Mouse (Mus musculus) common myeloid progenitor, adult 5-6 weeks (primary cell): ENCODE measurements around the gene Gm14851. TPM values are rescaled to one million over a fixed set of nuclear protein-coding genes. Genes with fewer than 3 reads are reported as not detected.
"Not testable (repeated sequence)": the region's sequence is repeated elsewhere in the genome, so short reads cannot be mapped to it uniquely, and the experiment has no call there.

Experiments
- ATAC-seq: replicated peaks from 2 replicates; pipeline ENCODE4 v1.8.0; 2016; ENCODE audit warnings: low read depth, mild to moderate bottlenecking, moderate TSS enrichment, inconsistent platforms; ENCODE audit not compliant: poor library complexity, severe bottlenecking
- total RNA-seq: library from RNA; stranded (forward); fragments of 200-1000, 187-1606 nt; gene quantifications from 2 replicates; pipeline ENCODE4 v1.2.3, GENCODE M21; 2017

Gm14851 gene
- not detected in 2 replicates for total RNA-seq

GRCm38 (mm10) chr8:21095950-21096349, at the start of gene Gm14851:
TSS of gene Gm14851 (minus strand) at chr8:21096050.
- ATAC-seq = not testable (repeated sequence)

- ATAC-seq = not testable (repeated sequence)
These were observed 38.5 kb upstream of the Gm14851 start, which contains the start of gene Defa30 for GRCm38 (mm10) chr8:21134342-21134741. TSS of gene Defa30 (plus strand) at chr8:21134642.

GRCm38 (mm10) chr8:21093106-21093505, 2.7 kb downstream of the Gm14851 start:
- ATAC-seq = no peak

GRCm38 (mm10) chr8:21084142-21084541, 11.7 kb downstream of the Gm14851 start, which contains the start of gene Defa25:
TSS of gene Defa25 (plus strand) at chr8:21084442.
- not testable (repeated sequence) for ATAC-seq

- not testable (repeated sequence) for ATAC-seq
These were observed 31.1 kb downstream of the Gm14851 start, which contains the start of gene Defa35 for GRCm38 (mm10) chr8:21064738-21065137. TSS of gene Defa35 (plus strand) at chr8:21065038.

- ATAC-seq = not testable (repeated sequence)
These were observed 41.1 kb downstream of the Gm14851 start, which contains the start of gene Defa23 for GRCm38 (mm10) chr8:21054747-21055146. TSS of gene Defa23 (plus strand) at chr8:21055047.

Other genes starting within 250 kb of the Gm14851 start
- not detected in 2 replicates for gene Defb33, start 203.4 kb downstream of the Gm14851 start, total RNA-seq
- not detected in 2 replicates for gene Gm15056, start 193.4 kb downstream of the Gm14851 start, total RNA-seq
- gene Gm6040, start 174.0 kb downstream of the Gm14851 start, total RNA-seq = not detected in 2 replicates
- not detected in 2 replicates for gene AY761185, start 151.3 kb downstream of the Gm14851 start, total RNA-seq
- not detected in 2 replicates for gene Defa21, start 70.5 kb downstream of the Gm14851 start, total RNA-seq
- not detected in 2 replicates for gene Defa23, start 41.0 kb downstream of the Gm14851 start, total RNA-seq
- not detected in 2 replicates for gene Defa35, start 31.0 kb downstream of the Gm14851 start, total RNA-seq
- not detected in 2 replicates for gene Defa25, start 11.6 kb downstream of the Gm14851 start, total RNA-seq
- gene Defa30, start 38.6 kb upstream of the Gm14851 start, total RNA-seq = not detected in 2 replicates
- not detected in 2 replicates for gene Defa22, start 66.2 kb upstream of the Gm14851 start, total RNA-seq
- gene Defa31, start 95.6 kb upstream of the Gm14851 start, total RNA-seq = not detected in 2 replicates
- not detected in 2 replicates for gene Gm15293, start 105.5 kb upstream of the Gm14851 start, total RNA-seq
- gene Gm15292, start 153.7 kb upstream of the Gm14851 start, total RNA-seq = not detected in 2 replicates
- not detected in 2 replicates for gene Defa27, start 219.5 kb upstream of the Gm14851 start, total RNA-seq
- gene Defa29, start 231.0 kb upstream of the Gm14851 start, total RNA-seq = not detected in 2 replicates